In genomic region chr19:43440768-43441660, GRCm38 (mm10) we compare ENCODE assay signal across 8 mouse cellular contexts. TPM values are rescaled to one million over a fixed set of nuclear protein-coding genes. Genes with fewer than 3 reads are reported as not detected.
DNase-seq lines count a peak whose midpoint lies in the region; ATAC-seq lines count a peak whose summit lies in the region.

No protein-coding gene starts in this region.

- H3K27me3 ChIP-seq in heart, embryonic 11.5 days (ENCODE audit: control insufficient read depth, insufficient read depth, low read length), result peaks cover 46% of the 10 kb centered on the region
- H3K27me3 ChIP-seq in kidney, embryonic 14.5 days (ENCODE audit: control insufficient read depth, insufficient read depth, low read length), result peaks cover 48% of the 10 kb centered on the region
- peaks cover 49% of the 10 kb centered on the region for H3K27me3 ChIP-seq in liver, embryonic 16.5 days (ENCODE audit: control insufficient read depth, insufficient read depth, low read depth, low read length)
- H3K27me3 ChIP-seq in stomach, embryonic 14.5 days (ENCODE audit: control insufficient read depth, insufficient read depth, low read length), result peaks cover 22% of the 10 kb centered on the region

- 1% methylated on average over 94 of the region's 118 CpGs for WGBS in heart, embryonic 11.5 days (ENCODE audit: insufficient replicate concordance)
- WGBS in kidney, embryonic 14.5 days, result under 1% methylated on average over 84 of the region's 118 CpGs
- WGBS in liver, embryonic 16.5 days (ENCODE audit: insufficient replicate concordance), result under 1% methylated on average over 117 of the region's 118 CpGs
- under 1% methylated on average over 108 of the region's 118 CpGs for WGBS in stomach, embryonic 14.5 days

- peak; percentile 4 for DNase-seq in lung, postnatal 10 days
- no peak for DNase-seq in lung, postnatal 36 days
- peak; percentile 72 to 75 for DNase-seq in cerebellum, postnatal 36 days
- DNase-seq in natural killer cell, adult 2 months (ENCODE audit: low spot score in 2 of 2), result no peak

- ATAC-seq in heart, embryonic 11.5 days (replicated peaks; ENCODE audit: insufficient number of reproducible peaks, low FRiP score, low TSS enrichment), result no peak
- ATAC-seq in kidney, embryonic 14.5 days (ENCODE audit: low FRiP score, low TSS enrichment), result peak; percentile 61
- ATAC-seq in liver, embryonic 16.5 days (ENCODE audit: low read depth), result 0 out of 2 replicates have a peak, but pooled peaks have one; percentile 13
- ATAC-seq in stomach, embryonic 14.5 days (ENCODE audit: insufficient number of reproducible peaks, insufficient read depth, low FRiP score, low read depth), result peak; percentile 31; the same call in 1 of the 2 replicates

- no peaks in the 10 kb centered on the region for H3K36me3 ChIP-seq in heart, embryonic 11.5 days (ENCODE audit: control insufficient read depth, insufficient read depth, low read length)
- H3K36me3 ChIP-seq in kidney, embryonic 14.5 days (ENCODE audit: control insufficient read depth, insufficient read depth, low read length), result no peaks in the 10 kb centered on the region
- no peaks in the 10 kb centered on the region for H3K36me3 ChIP-seq in liver, embryonic 16.5 days (ENCODE audit: control insufficient read depth, insufficient read depth)
- H3K36me3 ChIP-seq in stomach, embryonic 14.5 days (ENCODE audit: control insufficient read depth, insufficient read depth, low read length), result no peaks in the 10 kb centered on the region

- H3K9ac ChIP-seq in heart, embryonic 11.5 days (ENCODE audit: low read depth, low read length), result 0 out of 2 replicates have a peak overlapping the region, but pooled peaks have one; percentile 22
- peak overlapping the region; percentile 47 for H3K9ac ChIP-seq in kidney, embryonic 14.5 days (ENCODE audit: low read depth, low read length)
- H3K9ac ChIP-seq in liver, embryonic 16.5 days (ENCODE audit: low read depth, low read length), result peak overlapping the region; percentile 9; the same call in 1 of the 2 replicates
- H3K9ac ChIP-seq in stomach, embryonic 14.5 days (replicated peaks; ENCODE audit: low read depth, low read length), result peak overlapping the region; percentile 15; the same call in 1 of the 2 replicates

- no peak overlapping the region for H3K27ac ChIP-seq in heart, embryonic 11.5 days (ENCODE audit: low read depth, low read length)
- no peak overlapping the region for H3K27ac ChIP-seq in kidney, embryonic 14.5 days (ENCODE audit: low read depth, low read length)
- no peak overlapping the region for H3K27ac ChIP-seq in liver, embryonic 16.5 days (ENCODE audit: low read length)
- H3K27ac ChIP-seq in stomach, embryonic 14.5 days (ENCODE audit: low read length), result no peak overlapping the region

- peak overlapping the region; percentile 72 for H3K4me3 ChIP-seq in heart, embryonic 11.5 days (ENCODE audit: low read depth, low read length)
- H3K4me3 ChIP-seq in kidney, embryonic 14.5 days (ENCODE audit: low read length), result peak overlapping the region; percentile 57
- peak overlapping the region; percentile 53 for H3K4me3 ChIP-seq in liver, embryonic 16.5 days (ENCODE audit: low read depth, low read length)
- peak overlapping the region; percentile 68 for H3K4me3 ChIP-seq in stomach, embryonic 14.5 days (ENCODE audit: low read depth, low read length)

- H3K4me2 ChIP-seq in heart, embryonic 11.5 days, result peak overlapping the region; percentile 100
- H3K4me2 ChIP-seq in kidney, embryonic 14.5 days (replicated peaks; ENCODE audit: low read depth, low read length), result peak overlapping the region; percentile 96
- H3K4me2 ChIP-seq in liver, embryonic 16.5 days (ENCODE audit: low read depth, low read length), result peak overlapping the region; percentile 74
- H3K4me2 ChIP-seq in stomach, embryonic 14.5 days (replicated peaks; ENCODE audit: low read depth, low read length), result peak overlapping the region; percentile 99

- H3K4me1 ChIP-seq in heart, embryonic 11.5 days (ENCODE audit: control insufficient read depth, insufficient read depth, low read length), result peaks cover 6% of the 10 kb centered on the region
- H3K4me1 ChIP-seq in kidney, embryonic 14.5 days (ENCODE audit: control insufficient read depth, insufficient read depth, low read length), result 0 out of 2 replicates have a peak, but pooled peaks cover 3% of the 10 kb centered on the region
- no peaks in the 10 kb centered on the region; the same call in 1 of the 2 replicates for H3K4me1 ChIP-seq in liver, embryonic 16.5 days (ENCODE audit: control insufficient read depth, low read depth, low read length)
- 0 out of 2 replicates have a peak, but pooled peaks cover 2% of the 10 kb centered on the region for H3K4me1 ChIP-seq in stomach, embryonic 14.5 days (ENCODE audit: control insufficient read depth, insufficient read depth, low read length)

- no peaks in the 10 kb centered on the region for H3K9me3 ChIP-seq in heart, embryonic 11.5 days (replicated peaks; ENCODE audit: control insufficient read depth, low read length)
- no peaks in the 10 kb centered on the region for H3K9me3 ChIP-seq in kidney, embryonic 14.5 days (ENCODE audit: control insufficient read depth, low read length)
- no peaks in the 10 kb centered on the region for H3K9me3 ChIP-seq in liver, embryonic 16.5 days (replicated peaks; ENCODE audit: control insufficient read depth, low read length)
- H3K9me3 ChIP-seq in stomach, embryonic 14.5 days (ENCODE audit: control insufficient read depth, low read depth, low read length), result no peaks in the 10 kb centered on the region

RNA-seq across cellular contexts. Expression of gene Cnnm1, which starts 0.8 kb away (rescaled TPM):
- 0.11 and 0.20 TPM in 2 replicates for polyA plus RNA-seq in heart, embryonic 11.5 days (2014; fragmentation: Nextera tagmentation; extraction: Ambion mirVana)
- 0.13 TPM in 1 of 2 replicates, not detected in the other for polyA plus RNA-seq in kidney, embryonic 14.5 days (2014; fragmentation: Nextera tagmentation; extraction: Ambion mirVana)
- 0.12 and 0.29 TPM in 2 replicates for polyA plus RNA-seq in liver, embryonic 16.5 days (2015; fragmentation: Nextera tagmentation; extraction: Ambion mirVana)
- 0.32 and 0.77 TPM in 2 replicates for polyA plus RNA-seq in stomach, embryonic 14.5 days (2014; fragmentation: Nextera tagmentation; extraction: Ambion mirVana)

RNA-seq across cellular contexts. Expression of gene Hpse2, which starts 52.9 kb away (rescaled TPM):
- polyA plus RNA-seq in heart, embryonic 11.5 days (2014; fragmentation: Nextera tagmentation; extraction: Ambion mirVana), result 0.27 TPM in 1 of 2 replicates, not detected in the other
- 0.24 and 0.58 TPM in 2 replicates for polyA plus RNA-seq in kidney, embryonic 14.5 days (2014; fragmentation: Nextera tagmentation; extraction: Ambion mirVana)
- not detected in 2 replicates for polyA plus RNA-seq in liver, embryonic 16.5 days (2015; fragmentation: Nextera tagmentation; extraction: Ambion mirVana)
- polyA plus RNA-seq in stomach, embryonic 14.5 days (2014; fragmentation: Nextera tagmentation; extraction: Ambion mirVana), result 11.4 and 16.1 TPM in 2 replicates

Comparison
In these comparisons a context has a peak if more than half of its experiments do, and no peak if none do; other contexts are left out.
1. DNase-seq: peak in lung, postnatal 10 days (single experiment) and cerebellum, postnatal 36 days (2 of 2); none in lung, postnatal 36 days (single experiment) and natural killer cell, adult 2 months (0 of 2).
2. Peak in every context shown above with its lines, with median percentiles within 50 percentile points of each other: H3K4me2 ChIP-seq, H3K4me3 ChIP-seq and H3K9ac ChIP-seq.